In the genomic region with DNA sequence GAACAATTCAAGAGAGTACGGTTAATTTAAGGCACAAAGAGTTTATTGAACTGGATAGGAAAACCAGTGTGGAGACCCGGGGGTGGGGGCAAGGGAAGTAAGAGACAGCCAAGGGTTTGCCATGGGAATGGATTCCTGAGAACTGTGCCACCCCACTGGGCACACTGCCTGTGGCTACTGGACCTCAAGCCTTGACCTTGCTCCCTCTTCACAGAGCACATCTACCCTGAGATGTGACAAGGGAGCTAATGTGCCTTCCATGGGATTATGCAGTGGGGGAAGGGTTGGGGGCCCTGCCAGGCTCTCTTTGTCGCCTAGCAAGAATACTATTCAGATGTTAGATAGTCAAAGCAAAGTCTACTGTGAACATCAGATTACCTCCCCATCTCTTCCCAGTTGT, we compare ENCODE assay signal across 11 mouse cellular contexts.
A peak's percentile ranks its signal among the peaks of the same experiment; 100 is the strongest.
DNase-seq lines count a peak whose midpoint lies in the region; ATAC-seq and TF ChIP-seq lines count a peak whose summit lies in the region.
"Had no signal": no experiment of that assay in that cellular context is flagged by ENCODE, and none has a peak within 500 bp of the region (broad histone marks: within the 10 kb centered on the region; RNA-seq: fewer than 3 reads in every experiment).

No protein-coding gene starts in this region.

- H3K27me3 ChIP-seq in intestine, embryonic 16.5 days (replicated peaks; ENCODE audit: control insufficient read depth, insufficient read depth, low read length): no peaks in the 10 kb centered on the region

- no peak for TF ChIP-seq CTCF in left cerebral cortex, adult 2 months (IDR thresholded peaks at IDR 0.05)

- H3K4me2 ChIP-seq in intestine, embryonic 16.5 days (ENCODE audit: low read depth, low read length): no peak overlapping the region

- DNase-seq in cerebellum, adult 9-10 months: peak; percentile 23
- peak; percentile 50 to 80 for DNase-seq in frontal cortex, postnatal 10 days (ENCODE audit: low spot score in 2 of 2)
- DNase-seq in left cerebral cortex, adult 2 months (ENCODE audit: extremely low spot score in 1 of 2, low spot score in 2 of 2): peak; percentile 13 to 48
- DNase-seq in retina, embryonic 14.5 days (ENCODE audit: low spot score): peak; percentile 73
- no peak for DNase-seq in heart, adult 11 months
- no peak for DNase-seq in urinary bladder, adult 2 months (ENCODE audit: low spot score)
- DNase-seq in thymus, adult 18-20 months: no peak
- DNase-seq: gastrocnemius, postnatal 25 days had no signal

- H3K9ac ChIP-seq in intestine, embryonic 16.5 days (ENCODE audit: low read depth, low read length): no peak overlapping the region

- no peak overlapping the region for H3K4me3 ChIP-seq in left cerebral cortex, adult 2 months
- no peak overlapping the region for H3K4me3 ChIP-seq in intestine, embryonic 16.5 days (ENCODE audit: low read length)

- no peaks in the 10 kb centered on the region for H3K9me3 ChIP-seq in intestine, embryonic 16.5 days (ENCODE audit: control insufficient read depth, low read length)

- intact Hi-C loops in left cerebral cortex, adult 2 months (cut with DNase I): no loop called here

- no peak for ATAC-seq in intestine, embryonic 16.5 days

- 83% methylated on average over 3 of the region's 3 CpGs for WGBS in intestine, embryonic 16.5 days

- H3K27ac ChIP-seq in left cerebral cortex, adult 2 months: no peak overlapping the region
- H3K27ac ChIP-seq in intestine, embryonic 16.5 days (ENCODE audit: low read length): no peak overlapping the region
- H3K27ac ChIP-seq: kidney, postnatal 0 days had no signal

- H3K36me3 ChIP-seq in intestine, embryonic 16.5 days (ENCODE audit: control insufficient read depth, insufficient read depth, low read length): no peaks in the 10 kb centered on the region
- H3K36me3 ChIP-seq: G1E had no signal

- no peaks in the 10 kb centered on the region for H3K4me1 ChIP-seq in intestine, embryonic 16.5 days (ENCODE audit: control insufficient read depth, insufficient read depth, low read length)

Comparison
In these comparisons a context has a peak if more than half of its experiments do, and no peak if none do; other contexts are left out.
1. DNase-seq: peak in cerebellum, adult 9-10 months (single experiment), frontal cortex, postnatal 10 days (2 of 2), left cerebral cortex, adult 2 months (2 of 2) and retina, embryonic 14.5 days (single experiment); none in heart, adult 11 months (single experiment), urinary bladder, adult 2 months (single experiment) and thymus, adult 18-20 months (0 of 2).